Mouse (Mus musculus) cerebellum, postnatal 25 days (tissue): ENCODE measurements around the gene Aif1l.

Experiments
- DNase-seq, 2 experiments: peaks; one replicate each; pipeline ENCODE4 v3.0.0; 2021; ENCODE audit warnings: mixed read lengths in 2 of 2

The Aif1l gene

GRCm38 (mm10) chr2:31952725-31953124 is 2.8 kb downstream of the Aif1l start:
- no peak for DNase-seq

GRCm38 (mm10) chr2:31953687-31954086 is 3.7 kb downstream of the Aif1l start:
- DNase-seq, result no peak

- DNase-seq, result peak; percentile 48 to 63
Measured at GRCm38 (mm10) chr2:31954779-31955181, 4.8 kb downstream of the Aif1l start.

GRCm38 (mm10) chr2:31955686-31956085 is 5.7 kb downstream of the Aif1l start:
- no peak for DNase-seq

GRCm38 (mm10) chr2:31957211-31957610 is 7.3 kb downstream of the Aif1l start:
- DNase-seq, result no peak

GRCm38 (mm10) chr2:31960986-31961385 is 11.0 kb downstream of the Aif1l start:
- no peak for DNase-seq

GRCm38 (mm10) chr2:31961791-31962222 is 11.9 kb downstream of the Aif1l start:
- DNase-seq, result no peak

GRCm38 (mm10) chr2:31962501-31963224 is 12.7 kb downstream of the Aif1l start:
- DNase-seq, result peak; percentile 62 to 65

GRCm38 (mm10) chr2:31963491-31963890 is 13.6 kb downstream of the Aif1l start:
- peak; percentile 60 to 71 for DNase-seq

- DNase-seq, result no peak
Measured at GRCm38 (mm10) chr2:31964191-31964590, 14.3 kb downstream of the Aif1l start.

- peak in 1 of 2 experiments; percentile 58 for DNase-seq
Measured at GRCm38 (mm10) chr2:31965110-31965509, 15.2 kb downstream of the Aif1l start.

- DNase-seq, result no peak
Measured at GRCm38 (mm10) chr2:31966801-31967200, 16.9 kb downstream of the Aif1l start.

GRCm38 (mm10) chr2:31972589-31972988 is 22.6 kb downstream of the Aif1l start:
- no peak for DNase-seq

- peak; percentile 100 for DNase-seq
Measured at GRCm38 (mm10) chr2:31974141-31974808, 24.3 kb downstream of the Aif1l start, which contains the start of gene Nup214. Gene Nup214, plus strand, starts transcription at chr2:31974436.

GRCm38 (mm10) chr2:31974809-31975371 is 25.0 kb downstream of the Aif1l start:
- no peak for DNase-seq

- DNase-seq, result no peak
Measured at GRCm38 (mm10) chr2:31987774-31988173, 37.8 kb downstream of the Aif1l start.

- no peak for DNase-seq
Measured at GRCm38 (mm10) chr2:31990961-31991360, 41.0 kb downstream of the Aif1l start.

GRCm38 (mm10) chr2:31994896-31995295 is 45.0 kb downstream of the Aif1l start:
- DNase-seq, result no peak

GRCm38 (mm10) chr2:31996060-31996459 is 46.1 kb downstream of the Aif1l start:
- DNase-seq, result no peak

- no peak for DNase-seq
Measured at GRCm38 (mm10) chr2:31997539-31997938, 47.6 kb downstream of the Aif1l start.

- no peak for DNase-seq
Measured at GRCm38 (mm10) chr2:31998443-31998842, 48.5 kb downstream of the Aif1l start.

GRCm38 (mm10) chr2:32008311-32008710 is 58.4 kb downstream of the Aif1l start:
- DNase-seq, result no peak

GRCm38 (mm10) chr2:32008716-32009115 is 58.8 kb downstream of the Aif1l start:
- DNase-seq, result no peak

GRCm38 (mm10) chr2:32019704-32020103 is 69.8 kb downstream of the Aif1l start:
- DNase-seq, result no peak
